Mouse (Mus musculus) ovary, adult 2 months (tissue): Measurements from ENCODE around the gene Gm12887. TPM values are rescaled to one million over a fixed set of nuclear protein-coding genes. Genes with fewer than 3 reads are reported as not detected.

Experiments used
- polyA plus RNA-seq: library from polyadenylated mRNA; depleted of rRNA; stranded (reverse); fragments of >200 nt; gene quantifications from 2 replicates; pipeline ENCODE4 v1.2.3, GENCODE M21; 2012; rRNA removed

The Gm12887 gene
- not detected in 2 replicates for polyA plus RNA-seq

DNA sequence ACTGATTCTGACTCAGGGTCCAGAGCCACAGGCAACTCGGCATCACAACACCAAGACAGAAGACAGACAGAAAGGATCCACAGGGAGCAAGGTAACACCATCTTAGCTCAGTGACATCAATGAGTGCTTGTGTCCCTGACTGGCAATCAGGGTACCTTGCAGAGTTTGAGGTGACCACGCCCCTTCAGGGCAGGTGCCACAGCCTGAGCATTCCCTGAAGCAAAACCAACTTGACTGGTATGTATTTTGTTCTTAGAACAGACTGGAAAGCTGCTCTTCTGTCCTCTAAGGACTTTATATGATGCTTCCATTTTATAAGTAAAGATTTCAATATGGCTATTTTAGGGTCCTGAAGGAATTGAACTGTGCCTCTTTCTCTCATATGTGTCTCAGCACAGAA lies at the start of gene Gm12887:
TSS of gene Gm12887 (minus strand) at position 101 of the 400 bp plus-strand sequence.

Other genes with a start within 250 kb of the Gm12887 start
- not detected in 2 replicates for gene Gm12886, start 199.0 kb downstream of the Gm12887 start, polyA plus RNA-seq